Mouse (Mus musculus) neural tube, embryonic 13.5 days (tissue): Measurements from ENCODE around the gene Zfp691. TPM values are rescaled to one million over a fixed set of nuclear protein-coding genes. Genes with fewer than 3 reads are reported as not detected.

ENCODE experiments used
- ATAC-seq: fragments of 200-750 bp; cut with Nextera tagmentation; 2 replicates; pipeline ENCODE4 v1.8.0; 2017; ENCODE audit warnings: low read depth, mild to moderate bottlenecking, moderate TSS enrichment, moderate library complexity
- H3K27ac ChIP-seq: fragments of 300-500 bp; sonication (generic); replicated peaks from 2 replicates; pipeline ENCODE4 v1.5.1; 2015; ENCODE audit warnings: moderate library complexity, mild to moderate bottlenecking, inconsistent platforms
- H3K27me3 ChIP-seq: fragments of 300-500 bp; sonication (generic); 2 replicates; pipeline ENCODE4 v1.6.1; 2015; ENCODE audit warnings: mild to moderate bottlenecking, inconsistent platforms
- H3K36me3 ChIP-seq: fragments of 300-500 bp; sonication (generic); 2 replicates; pipeline ENCODE4 v1.6.1; 2015; ENCODE audit warnings: mild to moderate bottlenecking, inconsistent platforms
- H3K4me1 ChIP-seq: fragments of 300-500 bp; sonication (generic); replicated peaks from 2 replicates; pipeline ENCODE4 v1.6.1; 2015; ENCODE audit warnings: inconsistent platforms
- H3K4me2 ChIP-seq: fragments of 300-500 bp; sonication (generic); 2 replicates; pipeline ENCODE4 v1.6.1; 2015; ENCODE audit warnings: inconsistent platforms, mild to moderate bottlenecking, moderate library complexity
- H3K4me3 ChIP-seq: fragments of 300-500 bp; sonication (generic); 2 replicates; pipeline ENCODE4 v1.5.1; 2015; ENCODE audit warnings: mild to moderate bottlenecking, inconsistent platforms
- H3K9ac ChIP-seq: fragments of 300-500 bp; sonication (generic); 2 replicates; pipeline ENCODE4 v1.6.1; 2015; ENCODE audit warnings: moderate library complexity, mild to moderate bottlenecking, inconsistent platforms
- H3K9me3 ChIP-seq: fragments of 300-500 bp; sonication (generic); 2 replicates; pipeline ENCODE4 v1.6.1; 2016; ENCODE audit warnings: inconsistent platforms
- WGBS: fragments of 180-500 bp; shearing (Covaris S2); methylation state at CpG from one replicate; pipeline ENCODE4 v1.1.7; 2015; 5-methylcytosine and 5-hydroxymethylcytosine counted together
- polyA plus RNA-seq: library from polyadenylated mRNA; unstranded; fragments of >200 nt; fragmentation: Nextera tagmentation; extraction: Ambion mirVana; gene quantifications from 2 replicates; pipeline ENCODE4 v1.2.1, GENCODE M21; 2015

The Zfp691 gene
- polyA plus RNA-seq, 1 experiment from 2014 or later = 7.8 TPM

DNA sequence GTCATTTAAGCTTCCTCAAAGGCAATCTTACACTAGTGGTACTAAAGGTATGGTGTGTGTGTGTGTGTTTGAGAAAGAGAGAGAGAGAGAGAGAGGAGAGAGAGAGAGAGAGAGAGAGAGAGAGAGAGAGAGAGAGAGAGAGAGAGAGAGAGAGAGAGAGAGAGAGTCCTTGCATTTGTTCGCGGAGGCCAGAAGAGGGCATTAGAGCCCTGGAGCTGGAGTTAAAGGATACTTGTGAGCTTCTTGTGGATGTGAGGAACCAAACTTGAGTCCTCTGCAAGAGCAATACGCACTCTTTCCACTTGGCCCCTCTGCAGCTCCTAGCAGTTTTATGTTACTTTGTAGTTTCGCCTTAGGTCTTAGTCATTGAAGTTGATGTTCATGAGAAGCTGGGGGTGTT lies 11.0 kb downstream of the Zfp691 start:
- ATAC-seq = no peak
- Histone ChIP-seq H3K4me1 (no peaks in the 10 kb centered on the region), H3K27me3 (no peaks in the 10 kb centered on the region), H3K9me3 (no peaks in the 10 kb centered on the region), H3K4me3 (no peak overlapping the region), H3K4me2 (no peak overlapping the region), H3K27ac (no peak overlapping the region), H3K9ac (no peak overlapping the region), H3K36me3 (no peaks in the 10 kb centered on the region; the same call in 1 of the 2 replicates)
- WGBS = 74% methylated on average over 4 of the region's 4 CpGs

DNA sequence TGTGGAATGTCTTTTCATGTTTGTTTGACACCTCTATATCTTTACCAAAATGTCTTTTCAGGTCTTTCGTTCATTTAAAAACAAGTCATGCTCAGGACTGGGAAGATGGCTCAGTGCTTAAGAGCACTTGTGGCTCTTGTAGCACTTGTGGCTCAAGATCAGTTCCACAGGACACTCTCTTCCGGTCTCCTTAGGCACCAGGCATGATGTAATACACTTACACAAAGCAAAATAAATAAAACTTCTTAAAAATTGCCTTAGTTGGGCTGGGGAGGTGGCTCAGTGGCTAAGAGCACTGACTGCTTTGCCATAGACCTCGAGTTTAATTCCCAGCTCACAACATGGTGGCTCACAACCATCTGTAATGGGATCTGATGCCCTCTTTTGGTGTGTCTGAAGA lies 12.6 kb downstream of the Zfp691 start:
- WGBS = 78% methylated on average over 3 of the region's 3 CpGs
- Histone ChIP-seq H3K27ac (no peak overlapping the region), H3K9ac (no peak overlapping the region), H3K4me1 (no peaks in the 10 kb centered on the region), H3K4me2 (no peak overlapping the region), H3K9me3 (no peaks in the 10 kb centered on the region), H3K36me3 (no peaks in the 10 kb centered on the region), H3K27me3 (no peaks in the 10 kb centered on the region), H3K4me3 (no peak overlapping the region)
- no peak for ATAC-seq

DNA sequence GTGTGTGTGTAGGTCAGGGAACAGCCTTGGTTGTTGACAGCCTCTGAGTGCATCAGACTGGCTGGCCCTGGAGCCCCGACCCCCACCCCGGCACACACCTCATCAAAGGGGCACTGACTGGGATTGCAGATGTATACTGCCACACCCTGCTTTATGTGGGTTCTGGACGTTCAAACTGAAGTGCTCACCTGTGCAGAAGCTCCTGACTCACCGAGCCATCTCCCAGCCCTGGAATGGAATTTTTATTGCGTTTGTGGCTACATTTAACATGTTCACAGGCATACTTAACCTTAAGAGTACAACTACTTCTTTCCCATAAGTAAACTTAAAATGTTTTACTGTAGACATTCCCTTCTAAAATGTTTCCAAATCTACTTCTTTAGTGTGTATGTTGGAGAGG lies 16.1 kb downstream of the Zfp691 start:
- H3K36me3 ChIP-seq = no peaks in the 10 kb centered on the region
- no peak overlapping the region for H3K27ac ChIP-seq
- no peak overlapping the region for H3K4me2 ChIP-seq
- no peaks in the 10 kb centered on the region for H3K27me3 ChIP-seq
- ATAC-seq = no peak
- H3K9ac ChIP-seq = no peak overlapping the region
- no peaks in the 10 kb centered on the region for H3K4me1 ChIP-seq
- H3K9me3 ChIP-seq = no peaks in the 10 kb centered on the region
- H3K4me3 ChIP-seq = no peak overlapping the region
- WGBS = 84% methylated on average over 5 of the region's 5 CpGs

DNA sequence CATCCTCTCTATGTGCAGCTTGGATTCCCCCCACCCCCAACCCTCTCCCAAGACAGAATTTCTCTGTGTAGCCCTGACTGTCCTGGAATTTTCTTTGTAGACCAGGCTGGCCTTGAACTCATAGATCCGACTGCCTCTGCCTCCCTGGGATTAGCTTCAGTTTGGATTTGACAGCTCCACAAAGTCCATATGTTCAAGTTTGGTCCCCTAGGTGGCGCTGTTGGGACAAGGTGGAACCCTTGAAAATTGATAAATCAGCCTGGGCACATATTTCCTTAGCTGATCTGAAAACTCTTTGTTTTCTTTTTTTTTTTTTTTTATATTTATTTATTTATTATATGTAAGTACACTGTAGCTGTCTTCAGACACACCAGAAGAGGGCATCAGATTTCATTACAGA lies 16.8 kb downstream of the Zfp691 start:
- Histone ChIP-seq H3K36me3 (no peaks in the 10 kb centered on the region), H3K9me3 (no peaks in the 10 kb centered on the region), H3K4me2 (no peak overlapping the region), H3K27me3 (no peaks in the 10 kb centered on the region), H3K4me1 (no peaks in the 10 kb centered on the region), H3K4me3 (no peak overlapping the region), H3K9ac (no peak overlapping the region), H3K27ac (no peak overlapping the region)
- WGBS = 39% methylated on average over 2 of the region's 2 CpGs
- ATAC-seq = no peak

DNA sequence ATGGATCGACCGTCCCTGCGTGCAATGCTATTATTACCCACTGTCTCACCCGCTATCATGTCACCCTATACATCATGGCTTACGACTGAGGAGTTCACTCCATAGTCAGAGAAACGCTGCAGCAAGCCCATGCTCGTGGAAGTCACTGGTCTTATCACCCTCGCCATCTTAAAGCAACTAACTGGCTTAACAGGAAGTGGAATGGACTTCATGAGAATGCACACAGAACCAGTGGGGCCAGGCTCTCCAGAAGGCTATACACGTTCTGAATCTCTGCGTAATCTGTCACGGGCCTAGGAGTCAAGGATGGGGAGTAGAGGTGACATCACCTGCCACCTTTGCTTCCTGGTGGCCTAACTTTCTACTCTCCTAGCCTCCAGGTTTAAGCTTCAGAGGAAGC lies 25.3 kb downstream of the Zfp691 start:
- no peaks in the 10 kb centered on the region for H3K27me3 ChIP-seq
- no peak overlapping the region for H3K9ac ChIP-seq
- 87% methylated on average over 11 of the region's 11 CpGs for WGBS
- H3K4me2 ChIP-seq = no peak overlapping the region
- no peaks in the 10 kb centered on the region for H3K9me3 ChIP-seq
- no peak overlapping the region for H3K4me3 ChIP-seq
- no peaks in the 10 kb centered on the region for H3K4me1 ChIP-seq
- H3K36me3 ChIP-seq = no peaks in the 10 kb centered on the region
- no peak for ATAC-seq
- no peak overlapping the region for H3K27ac ChIP-seq

DNA sequence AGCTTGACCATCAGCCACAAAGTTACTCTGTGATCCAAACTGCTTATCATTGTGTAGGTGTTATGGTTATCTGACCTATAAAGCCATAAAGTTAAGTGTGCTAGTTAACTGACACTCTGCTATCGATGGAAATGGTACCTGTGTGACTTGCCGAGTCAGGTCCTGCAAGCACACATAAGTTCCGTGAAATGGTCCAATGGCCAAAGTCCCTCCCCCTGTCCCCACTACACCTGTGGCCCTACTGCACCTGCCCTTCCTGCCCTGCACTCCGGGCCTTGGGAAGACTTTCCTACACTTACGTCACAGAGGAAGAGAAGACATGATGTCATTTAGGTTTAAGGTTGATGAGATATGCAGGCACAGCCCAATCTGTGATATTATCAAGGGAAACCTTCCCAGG lies 26.6 kb downstream of the Zfp691 start:
- Histone ChIP-seq H3K4me3 (no peak overlapping the region), H3K9me3 (no peaks in the 10 kb centered on the region), H3K9ac (no peak overlapping the region), H3K36me3 (no peaks in the 10 kb centered on the region), H3K4me2 (no peak overlapping the region), H3K27ac (no peak overlapping the region), H3K27me3 (no peaks in the 10 kb centered on the region), H3K4me1 (0 out of 2 replicates have a peak, but pooled peaks cover 4% of the 10 kb centered on the region)
- ATAC-seq = no peak
- 92% methylated on average over 5 of the region's 5 CpGs for WGBS

DNA sequence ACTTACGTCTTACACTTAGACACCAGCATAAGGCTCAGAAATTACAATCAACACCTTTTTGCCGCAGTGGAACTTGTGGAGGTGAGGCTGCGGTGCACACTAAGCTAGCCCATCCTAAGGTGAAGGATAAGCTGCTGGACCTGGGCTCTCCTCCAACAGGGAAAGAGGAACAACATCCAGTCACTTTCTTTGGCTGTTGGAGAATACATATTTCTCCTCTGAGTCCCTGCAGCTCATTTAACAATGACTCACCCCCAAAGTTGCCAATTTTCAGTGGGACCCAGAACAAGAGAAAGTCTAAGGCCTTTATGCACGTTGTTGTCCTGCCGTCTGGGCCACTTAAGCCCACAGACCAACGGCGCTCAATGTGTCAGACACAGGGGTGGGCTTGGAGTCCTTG lies 27.2 kb downstream of the Zfp691 start:
- Histone ChIP-seq H3K9me3 (no peaks in the 10 kb centered on the region), H3K4me1 (0 out of 2 replicates have a peak, but pooled peaks cover 6% of the 10 kb centered on the region), H3K27me3 (no peaks in the 10 kb centered on the region), H3K4me2 (no peak overlapping the region), H3K27ac (no peak overlapping the region), H3K9ac (no peak overlapping the region), H3K36me3 (no peaks in the 10 kb centered on the region), H3K4me3 (no peak overlapping the region)
- 90% methylated on average over 7 of the region's 7 CpGs for WGBS
- ATAC-seq = no peak

DNA sequence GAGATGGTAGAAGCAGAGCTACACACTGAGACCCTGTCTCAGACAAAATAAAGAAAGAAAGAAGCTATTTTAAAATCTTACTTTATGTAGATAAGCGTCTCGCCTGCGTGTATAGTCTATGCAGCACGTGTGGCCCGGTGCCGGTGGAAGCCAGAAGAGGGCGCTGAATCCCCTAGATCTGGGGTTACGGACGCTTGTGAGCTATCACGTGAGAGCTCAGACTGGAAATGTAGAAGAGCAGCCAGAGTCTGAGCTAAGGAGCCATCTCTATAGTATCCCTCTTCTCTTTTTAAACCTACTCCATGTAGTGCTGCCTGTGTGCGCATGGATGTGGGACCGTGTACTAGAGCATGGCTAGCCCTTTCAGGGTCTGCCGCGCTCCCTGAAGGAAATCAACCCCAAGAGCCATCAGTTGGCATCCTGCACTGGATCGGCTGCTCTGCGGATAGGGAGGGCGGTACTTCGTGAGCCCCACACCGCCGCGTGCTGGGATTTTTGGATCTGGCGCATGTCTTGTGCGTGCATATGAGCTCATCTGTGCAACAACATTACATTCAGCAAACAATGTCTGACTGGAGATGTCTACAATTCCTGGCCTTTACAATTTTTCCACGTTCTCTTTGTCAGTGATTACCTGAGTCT lies 31.6 kb downstream of the Zfp691 start:
- ATAC-seq = peak; percentile 71
- Histone ChIP-seq H3K4me1 (peaks cover 21% of the 10 kb centered on the region; the same call in 1 of the 2 replicates), H3K4me3 (peak overlapping the region; percentile 27), H3K36me3 (0 out of 2 replicates have a peak, but pooled peaks cover under 1% of the 10 kb centered on the region), H3K9me3 (no peaks in the 10 kb centered on the region), H3K27me3 (no peaks in the 10 kb centered on the region), H3K4me2 (peak overlapping the region; percentile 49), H3K27ac (no peak overlapping the region), H3K9ac (peak overlapping the region; percentile 41)
- whole genome bisulfite sequencing = 27% methylated on average over 24 of the region's 24 CpGs

DNA sequence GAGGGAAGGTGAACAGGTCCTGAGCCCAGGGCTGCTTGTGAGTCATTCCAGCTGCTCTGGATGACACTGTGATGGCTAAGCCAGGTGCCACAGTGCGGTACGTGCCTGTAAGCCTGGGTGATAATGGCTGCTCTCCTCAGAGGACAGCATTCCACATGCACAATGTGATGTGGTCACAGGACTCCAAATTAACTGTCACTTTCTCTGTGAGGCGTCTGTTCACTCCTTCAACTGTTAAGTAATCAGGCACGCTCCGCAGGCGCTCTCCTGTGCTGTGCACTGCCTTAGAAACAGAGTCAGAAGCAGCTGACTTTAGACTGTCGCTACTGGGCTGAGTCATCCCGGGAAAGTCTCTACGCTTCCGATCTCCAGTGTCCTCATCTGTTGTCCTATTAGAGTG lies 32.8 kb downstream of the Zfp691 start:
- ATAC-seq = no peak
- H3K4me1 ChIP-seq = peaks cover 21% of the 10 kb centered on the region; the same call in 1 of the 2 replicates
- 44% methylated on average over 10 of the region's 10 CpGs for WGBS
- no peaks in the 10 kb centered on the region for H3K27me3 ChIP-seq
- peaks cover 12% of the 10 kb centered on the region for H3K36me3 ChIP-seq
- H3K27ac ChIP-seq = no peak overlapping the region
- H3K4me2 ChIP-seq = no peak overlapping the region
- no peak overlapping the region for H3K4me3 ChIP-seq
- H3K9me3 ChIP-seq = no peaks in the 10 kb centered on the region
- H3K9ac ChIP-seq = no peak overlapping the region

DNA sequence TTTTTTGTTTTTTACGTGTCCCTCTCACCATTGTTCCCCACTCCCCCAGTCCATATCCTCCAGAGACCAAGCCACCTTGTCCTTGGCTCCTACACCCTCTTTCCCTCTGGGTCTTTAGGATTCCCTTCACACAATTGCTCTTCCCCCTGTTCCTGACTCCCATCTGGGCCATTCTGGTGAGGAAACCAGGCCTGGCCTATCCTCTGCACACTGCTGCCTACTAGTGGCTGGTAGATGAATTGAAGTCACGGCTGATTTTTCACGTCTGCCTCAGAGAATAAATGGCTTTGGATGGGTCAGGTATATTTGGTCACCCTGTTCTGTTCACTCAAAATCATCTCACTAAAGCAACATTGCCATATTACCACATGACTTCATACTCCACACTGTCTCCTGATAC lies 33.9 kb downstream of the Zfp691 start:
- Histone ChIP-seq H3K36me3 (peaks cover 23% of the 10 kb centered on the region), H3K4me2 (no peak overlapping the region), H3K27ac (no peak overlapping the region), H3K9me3 (no peaks in the 10 kb centered on the region), H3K4me3 (no peak overlapping the region), H3K9ac (no peak overlapping the region), H3K27me3 (no peaks in the 10 kb centered on the region), H3K4me1 (peaks cover 21% of the 10 kb centered on the region; the same call in 1 of the 2 replicates)
- 39% methylated on average over 3 of the region's 3 CpGs for WGBS
- ATAC-seq = no peak

DNA sequence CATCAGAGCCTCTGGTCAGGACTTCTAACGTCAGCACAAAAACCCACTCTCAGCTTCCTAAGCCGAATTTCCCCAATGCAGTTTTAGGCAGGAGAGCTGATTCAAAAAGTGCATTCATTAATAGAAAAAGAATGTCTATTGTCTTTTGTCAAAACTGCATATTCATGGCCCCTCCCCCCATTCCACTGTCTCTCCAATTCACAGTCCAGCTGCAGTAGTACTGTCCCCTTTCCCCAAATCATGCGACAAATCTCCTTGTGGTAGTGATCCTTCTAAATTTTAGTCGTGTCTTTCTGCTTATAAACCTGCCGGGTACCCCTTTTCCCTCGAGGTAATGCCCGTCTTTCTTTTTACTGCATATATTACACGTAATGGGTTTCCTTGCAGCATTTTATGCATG lies 35.2 kb downstream of the Zfp691 start:
- WGBS = 50% methylated on average over 8 of the region's 8 CpGs
- peaks cover 21% of the 10 kb centered on the region; the same call in 1 of the 2 replicates for H3K4me1 ChIP-seq
- peak overlapping the region; percentile 34; the same call in 1 of the 2 replicates for H3K9ac ChIP-seq
- H3K27me3 ChIP-seq = no peaks in the 10 kb centered on the region
- ATAC-seq = no peak
- H3K36me3 ChIP-seq = peaks cover 36% of the 10 kb centered on the region
- peak overlapping the region; percentile 57 for H3K4me2 ChIP-seq
- 0 out of 2 replicates have a peak overlapping the region, but pooled peaks have one; percentile 13 for H3K27ac ChIP-seq
- H3K9me3 ChIP-seq = no peaks in the 10 kb centered on the region
- peak overlapping the region; percentile 33; the same call in 1 of the 2 replicates for H3K4me3 ChIP-seq

DNA sequence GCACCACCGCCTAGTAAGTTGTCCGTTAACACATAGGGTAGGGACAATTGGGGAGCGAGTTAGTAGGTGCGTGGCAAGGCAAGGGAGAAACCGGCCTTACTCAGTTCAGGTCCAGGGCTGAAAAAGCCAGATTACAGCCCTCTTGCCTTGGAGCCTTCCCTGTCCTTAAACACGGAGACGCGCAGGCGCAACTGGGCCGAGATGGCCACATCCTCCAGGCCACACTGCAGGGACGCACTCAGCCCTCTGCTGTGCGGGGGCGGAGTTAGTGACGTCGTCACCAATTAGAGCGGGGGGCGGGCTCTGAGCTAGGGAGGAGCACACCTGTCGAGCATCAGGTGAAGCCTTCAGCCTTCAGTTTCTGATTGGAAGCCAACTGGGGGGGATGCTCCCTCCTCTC lies 35.8 kb downstream of the Zfp691 start:
- peak; percentile 90 for ATAC-seq
- H3K4me1 ChIP-seq = peaks cover 21% of the 10 kb centered on the region; the same call in 1 of the 2 replicates
- H3K27ac ChIP-seq = 0 out of 2 replicates have a peak overlapping the region, but pooled peaks have one; percentile 20
- WGBS = 9% methylated on average over 18 of the region's 18 CpGs
- peak overlapping the region; percentile 57 for H3K4me2 ChIP-seq
- H3K9me3 ChIP-seq = no peaks in the 10 kb centered on the region
- no peaks in the 10 kb centered on the region for H3K27me3 ChIP-seq
- peak overlapping the region; percentile 33 for H3K4me3 ChIP-seq
- H3K9ac ChIP-seq = peak overlapping the region; percentile 55
- peaks cover 42% of the 10 kb centered on the region for H3K36me3 ChIP-seq

DNA sequence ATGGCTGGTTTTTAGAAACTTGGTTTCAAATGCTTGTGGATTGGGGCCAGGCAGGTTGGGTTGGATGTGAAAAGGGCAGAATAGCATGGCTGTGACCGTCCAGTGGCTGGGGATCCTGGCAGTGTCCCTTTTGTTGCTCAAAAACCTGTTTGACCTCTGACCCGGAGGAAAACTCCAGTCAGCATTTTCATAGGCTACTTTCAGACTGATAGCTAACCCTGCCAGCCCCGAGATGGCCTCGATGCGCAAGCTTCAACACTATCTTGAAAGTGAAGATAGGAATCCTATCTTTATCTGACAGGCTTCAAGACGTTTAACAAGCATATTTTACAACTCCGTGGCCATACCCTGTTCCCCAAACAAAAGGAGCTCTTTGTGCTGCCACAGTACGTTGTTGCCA lies 36.7 kb downstream of the Zfp691 start:
- Histone ChIP-seq H3K4me1 (peaks cover 16% of the 10 kb centered on the region; the same call in 1 of the 2 replicates), H3K4me2 (no peak overlapping the region), H3K9me3 (no peaks in the 10 kb centered on the region), H3K36me3 (peaks cover 51% of the 10 kb centered on the region), H3K27ac (no peak overlapping the region), H3K27me3 (no peaks in the 10 kb centered on the region), H3K4me3 (no peak overlapping the region), H3K9ac (no peak overlapping the region)
- WGBS = 58% methylated on average over 8 of the region's 8 CpGs
- no peak for ATAC-seq
